Mouse (Mus musculus): ENCODE measurements around the gene 5730522E02Rik. TPM values are rescaled to one million over a fixed set of nuclear protein-coding genes. Genes with fewer than 3 reads are reported as not detected.

5730522E02Rik gene
- polyA plus RNA-seq, 1 experiment from 2014 or later = 12.3 TPM

DNA sequence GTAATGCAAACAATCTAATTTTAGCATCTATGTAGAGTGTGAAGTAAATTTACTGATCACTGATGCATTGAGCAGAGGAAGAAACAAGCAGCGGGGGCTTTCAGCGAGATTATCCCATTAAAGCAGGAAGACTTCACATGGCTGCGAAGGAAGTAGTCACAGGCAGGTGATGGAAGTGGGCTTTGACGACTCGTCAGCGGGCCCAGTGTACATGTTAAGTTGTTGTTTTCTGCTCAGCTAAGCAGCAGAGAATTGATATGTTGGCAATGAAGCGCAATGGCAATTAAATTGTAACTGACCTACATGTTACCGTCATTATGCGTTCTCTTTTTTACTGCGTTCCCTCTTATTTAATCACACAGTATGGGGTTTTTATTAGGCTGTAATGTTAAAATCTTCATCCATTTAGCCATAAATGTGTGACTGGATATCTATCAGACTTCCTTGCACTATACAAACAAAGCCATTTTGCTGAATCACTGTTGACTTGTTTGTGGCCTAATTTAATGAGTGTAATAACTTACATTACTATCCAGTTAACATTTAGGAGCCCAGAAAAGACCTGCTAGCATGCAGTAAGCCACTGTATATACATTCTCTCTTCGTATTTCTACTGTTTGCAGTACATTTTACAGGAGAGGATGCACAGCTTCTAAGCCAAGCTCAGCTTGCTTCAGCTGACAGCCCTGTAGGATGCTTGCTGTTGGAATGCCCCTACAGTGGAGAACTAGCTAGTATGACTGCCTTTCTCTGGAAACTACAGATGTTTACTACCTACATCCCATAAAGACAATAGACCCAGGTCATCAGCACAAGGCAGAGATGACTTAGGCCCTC, 506.0 kb downstream of the 5730522E02Rik start:
- peak; percentile 60 for ATAC-seq
- H3K4me3 ChIP-seq (ENCODE audit: low read length) = no peak overlapping the region
- H3K27me3 ChIP-seq (replicated peaks; ENCODE audit: control insufficient read depth, insufficient read depth, low read length) = no peaks in the 10 kb centered on the region
- H3K9ac ChIP-seq (ENCODE audit: low read depth, low read length) = no peak overlapping the region
- no peaks in the 10 kb centered on the region for H3K9me3 ChIP-seq (ENCODE audit: control insufficient read depth, low read length)
- H3K4me2 ChIP-seq (ENCODE audit: low read length) = peak overlapping the region; percentile 15; the same call in 1 of the 2 replicates
- WGBS = 52% methylated on average over 11 of the region's 11 CpGs
- peaks cover 3% of the 10 kb centered on the region; the same call in 1 of the 2 replicates for H3K4me1 ChIP-seq (ENCODE audit: control insufficient read depth, insufficient read depth, low read depth, low read length)
- no peak overlapping the region for H3K27ac ChIP-seq (ENCODE audit: low read depth, low read length)
- no peaks in the 10 kb centered on the region for H3K36me3 ChIP-seq (ENCODE audit: control insufficient read depth, insufficient read depth, low read length)

DNA sequence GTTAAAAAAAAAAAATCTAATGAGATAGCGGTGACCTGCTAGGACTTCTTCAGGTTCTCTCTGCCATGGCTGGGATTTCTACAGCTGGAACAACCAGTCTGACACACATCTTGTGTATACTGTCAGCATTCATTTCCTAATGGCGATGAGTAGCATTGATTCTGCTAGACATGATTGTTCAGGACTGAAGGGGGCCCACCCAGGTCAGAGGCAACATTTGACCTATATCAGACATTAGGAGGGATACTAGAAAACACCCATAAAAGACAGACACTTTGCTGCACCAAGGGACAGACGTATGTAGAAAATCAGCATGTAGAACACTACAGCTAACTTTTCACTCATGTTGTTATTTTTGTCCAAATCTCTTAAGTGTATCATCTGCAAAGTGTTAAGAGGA, 507.8 kb downstream of the 5730522E02Rik start:
- H3K4me2 ChIP-seq (ENCODE audit: low read length) = no peak overlapping the region
- WGBS = 86% methylated on average over 3 of the region's 3 CpGs
- no peak overlapping the region for H3K4me3 ChIP-seq (ENCODE audit: low read length)
- ATAC-seq = no peak
- no peaks in the 10 kb centered on the region for H3K36me3 ChIP-seq (ENCODE audit: control insufficient read depth, insufficient read depth, low read length)
- H3K9ac ChIP-seq (ENCODE audit: low read depth, low read length) = no peak overlapping the region
- peaks cover 4% of the 10 kb centered on the region; the same call in 1 of the 2 replicates for H3K4me1 ChIP-seq (ENCODE audit: control insufficient read depth, insufficient read depth, low read depth, low read length)
- no peaks in the 10 kb centered on the region for H3K27me3 ChIP-seq (replicated peaks; ENCODE audit: control insufficient read depth, insufficient read depth, low read length)
- no peaks in the 10 kb centered on the region for H3K9me3 ChIP-seq (ENCODE audit: control insufficient read depth, low read length)
- no peak overlapping the region for H3K27ac ChIP-seq (ENCODE audit: low read depth, low read length)

DNA sequence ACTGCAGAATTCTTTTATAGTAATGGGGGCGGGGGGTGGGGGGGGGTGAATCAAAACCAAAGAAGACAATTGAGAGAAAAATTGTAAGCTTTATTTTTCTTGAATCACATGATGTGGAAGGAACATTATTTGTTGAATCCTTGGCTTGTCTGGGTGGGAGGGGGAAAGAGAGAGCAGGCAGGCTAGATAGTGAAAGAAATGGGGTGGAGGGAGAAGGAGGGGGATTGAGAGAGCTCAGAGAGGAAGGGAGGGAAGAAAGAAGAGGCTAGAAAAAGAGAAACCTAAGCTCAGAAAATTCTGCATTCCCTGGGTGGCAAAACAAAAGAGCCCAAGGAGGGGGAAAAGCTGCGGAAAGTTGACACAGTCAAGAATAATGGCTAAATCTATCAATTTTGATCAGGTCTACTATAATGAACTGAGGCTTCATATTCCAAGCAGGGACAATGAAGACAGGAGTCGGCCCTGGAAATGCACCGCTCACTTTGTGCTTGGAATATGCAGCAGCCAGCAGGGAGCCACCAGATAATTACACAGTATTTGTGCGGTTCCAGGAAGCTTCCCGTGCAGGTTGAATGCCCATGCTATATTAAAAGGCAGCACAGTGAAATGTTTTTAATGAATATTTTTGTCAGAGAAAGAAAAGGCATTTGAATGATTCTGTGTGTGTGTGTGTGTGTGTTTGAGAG, 512.9 kb downstream of the 5730522E02Rik start:
- Histone ChIP-seq H3K27ac (ENCODE audit: low read depth, low read length) (peak overlapping the region; percentile 76), H3K36me3 (ENCODE audit: control insufficient read depth, insufficient read depth, low read length) (no peaks in the 10 kb centered on the region), H3K9me3 (ENCODE audit: control insufficient read depth, low read length) (no peaks in the 10 kb centered on the region), H3K4me3 (ENCODE audit: low read length) (0 out of 2 replicates have a peak overlapping the region, but pooled peaks have one; percentile 0), H3K9ac (ENCODE audit: low read depth, low read length) (peak overlapping the region; percentile 42; the same call in 1 of the 2 replicates), H3K27me3 (replicated peaks; ENCODE audit: control insufficient read depth, insufficient read depth, low read length) (no peaks in the 10 kb centered on the region), H3K4me1 (ENCODE audit: control insufficient read depth, insufficient read depth, low read depth, low read length) (peaks cover 3% of the 10 kb centered on the region; the same call in 1 of the 2 replicates), H3K4me2 (ENCODE audit: low read length) (peak overlapping the region; percentile 45)
- WGBS = 15% methylated on average over 6 of the region's 6 CpGs
- ATAC-seq = peak; percentile 87

DNA sequence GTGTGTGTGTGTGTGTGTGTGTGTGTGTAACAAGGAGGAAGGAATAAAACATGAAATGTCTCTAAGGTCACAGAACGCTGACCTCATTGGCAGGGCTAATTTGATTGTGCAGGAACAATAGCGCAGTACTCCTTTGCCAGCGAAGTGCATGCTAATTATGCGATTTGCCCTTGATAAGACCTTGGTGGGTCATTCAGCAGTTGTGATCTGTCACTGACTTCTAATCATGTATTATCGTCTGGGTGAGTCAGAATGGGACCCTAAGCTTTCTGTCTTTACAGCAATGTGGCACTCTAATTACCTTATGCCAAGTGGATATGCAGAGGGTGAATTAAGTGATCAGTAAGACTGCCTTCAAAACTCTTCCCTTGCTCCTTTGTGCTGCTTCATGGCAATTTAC, 514.4 kb downstream of the 5730522E02Rik start:
- Histone ChIP-seq H3K4me3 (ENCODE audit: low read length) (no peak overlapping the region), H3K27me3 (replicated peaks; ENCODE audit: control insufficient read depth, insufficient read depth, low read length) (no peaks in the 10 kb centered on the region), H3K36me3 (ENCODE audit: control insufficient read depth, insufficient read depth, low read length) (no peaks in the 10 kb centered on the region), H3K4me1 (ENCODE audit: control insufficient read depth, insufficient read depth, low read depth, low read length) (peaks cover 3% of the 10 kb centered on the region; the same call in 1 of the 2 replicates), H3K27ac (ENCODE audit: low read depth, low read length) (no peak overlapping the region), H3K9me3 (ENCODE audit: control insufficient read depth, low read length) (no peaks in the 10 kb centered on the region), H3K4me2 (ENCODE audit: low read length) (no peak overlapping the region), H3K9ac (ENCODE audit: low read depth, low read length) (no peak overlapping the region)
- ATAC-seq = no peak
- WGBS = 21% methylated on average over 5 of the region's 5 CpGs

DNA sequence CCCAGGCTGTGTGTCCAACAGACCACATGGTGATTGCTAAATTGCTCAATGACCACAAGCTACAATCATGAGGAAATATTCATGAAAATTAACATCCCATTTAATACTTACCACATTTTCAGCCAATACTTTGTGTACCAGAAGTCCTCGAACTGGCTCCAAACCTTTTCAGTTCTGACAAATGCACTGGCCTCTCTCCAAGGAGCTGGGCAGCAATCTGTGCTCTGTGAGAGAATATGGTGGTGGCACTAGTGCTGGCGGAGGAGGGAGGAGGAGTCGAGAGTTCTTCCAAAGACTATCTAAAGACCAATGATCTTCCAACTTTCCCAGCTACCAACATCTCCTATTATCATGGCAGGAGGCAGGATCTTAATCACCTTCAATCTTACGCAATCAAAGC, 525.8 kb downstream of the 5730522E02Rik start:
- no peak for ATAC-seq
- whole genome bisulfite sequencing = 85% methylated on average over 4 of the region's 4 CpGs
- no peak overlapping the region for H3K27ac ChIP-seq (ENCODE audit: low read depth, low read length)

DNA sequence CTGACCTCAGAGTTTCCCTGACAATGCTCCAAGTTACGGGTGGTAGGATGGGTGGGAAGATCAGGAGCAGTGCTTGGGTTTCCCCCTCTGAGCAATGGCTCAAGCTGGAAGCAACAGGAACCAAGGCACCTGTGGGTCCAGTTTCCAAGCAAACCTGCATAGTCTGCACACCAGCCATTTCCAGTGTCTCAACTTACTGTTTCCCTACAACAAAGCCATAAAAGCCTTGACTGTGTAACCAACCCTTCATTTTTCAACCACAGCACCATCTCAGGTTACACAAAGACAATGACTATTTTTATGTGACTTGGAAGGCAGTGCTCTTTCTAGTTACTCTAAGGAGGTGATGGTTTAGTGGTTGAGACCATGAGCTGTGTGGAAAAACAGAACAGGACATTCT, 530.7 kb downstream of the 5730522E02Rik start:
- Histone ChIP-seq H3K4me3 (ENCODE audit: low read length) (no peak overlapping the region), H3K36me3 (ENCODE audit: control insufficient read depth, insufficient read depth, low read length) (no peaks in the 10 kb centered on the region), H3K4me1 (ENCODE audit: control insufficient read depth, insufficient read depth, low read depth, low read length) (no peaks in the 10 kb centered on the region), H3K9ac (ENCODE audit: low read depth, low read length) (no peak overlapping the region), H3K27ac (ENCODE audit: low read depth, low read length) (no peak overlapping the region), H3K9me3 (ENCODE audit: control insufficient read depth, low read length) (no peaks in the 10 kb centered on the region), H3K27me3 (replicated peaks; ENCODE audit: control insufficient read depth, insufficient read depth, low read length) (no peaks in the 10 kb centered on the region), H3K4me2 (ENCODE audit: low read length) (no peak overlapping the region)
- ATAC-seq = no peak
- WGBS = 83% methylated on average over 1 of the region's 1 CpGs

More for the DNA sequence above, 525.8 kb downstream of the 5730522E02Rik start:
- Histone ChIP-seq H3K36me3 (ENCODE audit: control insufficient read depth, insufficient read depth, low read length) (no peaks in the 10 kb centered on the region), H3K9me3 (ENCODE audit: control insufficient read depth, low read length) (no peaks in the 10 kb centered on the region), H3K4me1 (ENCODE audit: control insufficient read depth, insufficient read depth, low read depth, low read length) (no peaks in the 10 kb centered on the region), H3K27me3 (replicated peaks; ENCODE audit: control insufficient read depth, insufficient read depth, low read length) (no peaks in the 10 kb centered on the region), H3K4me2 (ENCODE audit: low read length) (no peak overlapping the region), H3K9ac (ENCODE audit: low read depth, low read length) (no peak overlapping the region), H3K4me3 (ENCODE audit: low read length) (no peak overlapping the region)

DNA sequence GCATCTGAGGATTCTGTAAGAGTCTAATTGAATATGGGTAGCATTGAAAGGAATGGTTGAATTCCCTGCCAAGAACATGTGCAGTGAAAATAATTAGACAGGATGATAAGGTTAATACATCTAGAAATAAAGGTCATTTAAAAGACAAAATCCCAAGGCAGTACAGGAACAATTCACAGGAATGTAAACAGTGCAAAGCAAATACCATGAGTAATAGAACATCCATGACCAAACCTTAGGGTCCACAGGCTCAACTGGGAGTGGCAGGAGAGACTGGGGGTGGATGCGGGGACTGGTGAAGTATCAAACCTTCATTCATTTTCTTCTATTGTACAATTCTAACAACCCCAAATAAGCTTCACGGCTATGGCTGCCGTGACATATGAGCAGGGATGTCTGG, 536.4 kb downstream of the 5730522E02Rik start:
- no peaks in the 10 kb centered on the region for H3K4me1 ChIP-seq (ENCODE audit: control insufficient read depth, insufficient read depth, low read depth, low read length)
- no peaks in the 10 kb centered on the region for H3K27me3 ChIP-seq (replicated peaks; ENCODE audit: control insufficient read depth, insufficient read depth, low read length)
- H3K4me3 ChIP-seq (ENCODE audit: low read length) = no peak overlapping the region
- H3K36me3 ChIP-seq (ENCODE audit: control insufficient read depth, insufficient read depth, low read length) = no peaks in the 10 kb centered on the region
- 81% methylated on average over 3 of the region's 3 CpGs for WGBS
- no peak overlapping the region for H3K27ac ChIP-seq (ENCODE audit: low read depth, low read length)
- no peak overlapping the region for H3K9ac ChIP-seq (ENCODE audit: low read depth, low read length)
- no peak for ATAC-seq
- H3K4me2 ChIP-seq (ENCODE audit: low read length) = no peak overlapping the region
- no peaks in the 10 kb centered on the region for H3K9me3 ChIP-seq (ENCODE audit: control insufficient read depth, low read length)

DNA sequence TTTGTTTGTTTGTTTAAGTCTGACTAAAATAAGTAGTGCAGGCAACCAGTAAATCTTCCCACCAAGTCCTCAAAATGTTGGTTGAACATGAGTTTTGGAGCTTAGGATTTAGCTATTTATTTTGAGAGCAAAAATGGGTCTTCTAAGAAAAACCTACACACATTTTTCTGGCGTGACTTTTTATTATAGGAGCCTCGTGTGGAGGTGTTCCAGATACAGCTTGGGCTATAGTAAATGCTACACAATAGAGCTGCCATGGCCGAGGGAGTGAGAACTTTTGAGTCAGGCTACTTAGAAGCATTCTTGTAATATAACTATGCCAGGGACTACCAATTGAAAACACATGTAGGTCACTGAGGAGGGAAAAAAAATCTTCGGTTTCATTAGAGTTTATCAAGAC, 540.5 kb downstream of the 5730522E02Rik start:
- H3K9me3 ChIP-seq (ENCODE audit: control insufficient read depth, low read length) = no peaks in the 10 kb centered on the region
- H3K4me1 ChIP-seq (ENCODE audit: control insufficient read depth, insufficient read depth, low read depth, low read length) = no peaks in the 10 kb centered on the region
- H3K4me2 ChIP-seq (ENCODE audit: low read length) = no peak overlapping the region
- no peaks in the 10 kb centered on the region for H3K36me3 ChIP-seq (ENCODE audit: control insufficient read depth, insufficient read depth, low read length)
- H3K27ac ChIP-seq (ENCODE audit: low read depth, low read length) = no peak overlapping the region
- WGBS = 74% methylated on average over 4 of the region's 4 CpGs
- no peaks in the 10 kb centered on the region for H3K27me3 ChIP-seq (replicated peaks; ENCODE audit: control insufficient read depth, insufficient read depth, low read length)
- H3K4me3 ChIP-seq (ENCODE audit: low read length) = no peak overlapping the region
- ATAC-seq = no peak
- H3K9ac ChIP-seq (ENCODE audit: low read depth, low read length) = no peak overlapping the region

DNA sequence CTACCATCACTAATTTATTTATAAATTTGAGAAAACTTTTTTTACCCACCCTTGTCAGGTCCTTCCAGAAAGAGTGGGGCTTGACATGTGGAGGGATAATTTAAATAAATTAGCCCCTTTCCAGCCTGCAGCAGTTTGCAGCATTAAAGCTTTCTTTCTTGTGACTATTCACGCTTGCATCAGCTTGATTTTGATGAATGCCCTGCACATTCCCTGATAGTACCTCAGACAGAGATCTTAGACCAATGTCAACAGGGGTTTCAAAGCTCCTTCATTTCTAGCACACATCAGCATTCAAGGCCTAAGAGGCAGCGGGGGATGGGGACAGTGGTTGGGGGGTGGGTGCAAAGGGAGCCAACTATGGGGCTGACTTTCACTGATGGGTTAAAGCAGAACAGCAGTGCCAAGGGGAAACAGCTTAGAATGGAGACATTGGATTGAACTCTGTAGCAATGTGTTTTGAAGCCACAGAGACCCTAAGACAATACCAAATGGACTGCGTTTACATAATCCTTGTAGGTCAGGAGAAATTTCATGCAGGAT, 545.9 kb downstream of the 5730522E02Rik start:
- H3K4me3 ChIP-seq (ENCODE audit: low read length) = no peak overlapping the region
- no peaks in the 10 kb centered on the region for H3K9me3 ChIP-seq (ENCODE audit: control insufficient read depth, low read length)
- H3K4me1 ChIP-seq (ENCODE audit: control insufficient read depth, insufficient read depth, low read depth, low read length) = no peaks in the 10 kb centered on the region
- H3K36me3 ChIP-seq (ENCODE audit: control insufficient read depth, insufficient read depth, low read length) = no peaks in the 10 kb centered on the region
- H3K27ac ChIP-seq (ENCODE audit: low read depth, low read length) = no peak overlapping the region
- whole genome bisulfite sequencing = 49% methylated on average over 3 of the region's 3 CpGs
- H3K9ac ChIP-seq (ENCODE audit: low read depth, low read length) = no peak overlapping the region
- H3K27me3 ChIP-seq (replicated peaks; ENCODE audit: control insufficient read depth, insufficient read depth, low read length) = no peaks in the 10 kb centered on the region
- H3K4me2 ChIP-seq (ENCODE audit: low read length) = no peak overlapping the region
- ATAC-seq = no peak

All from hindbrain, embryonic 16.5 days (tissue).